Mouse (Mus musculus) liver, adult 2 months (tissue): ENCODE results near the gene Ptpn11. TPM values are rescaled to one million over a fixed set of nuclear protein-coding genes. Genes with fewer than 3 reads are reported as not detected.

Experiments
- DNase-seq: peaks from one replicate; pipeline ENCODE4 v3.0.0-alpha.2; 2011; ENCODE audit warnings: low read depth, low spot score; ENCODE audit errors: extremely low read depth
- H3K27ac ChIP-seq: fragments of 200-500 bp; replicated peaks from 2 replicates; pipeline ENCODE4 v1.5.1; 2012; ENCODE audit warnings: low read depth, mild to moderate bottlenecking, control low read depth, inconsistent platforms, low read length; ENCODE audit not compliant: insufficient read depth
- H3K27me3 ChIP-seq: fragments of 200-500 bp; 2 replicates; pipeline ENCODE4 v1.6.1; 2012; ENCODE audit warnings: mild to moderate bottlenecking, moderate library complexity, low read length, inconsistent platforms; ENCODE audit not compliant: control insufficient read depth, insufficient read depth
- H3K36me3 ChIP-seq: fragments of 200-500 bp; 2 replicates; pipeline ENCODE4 v1.6.1; 2012; ENCODE audit warnings: low read length, inconsistent platforms; ENCODE audit not compliant: control insufficient read depth, insufficient read depth
- H3K4me1 ChIP-seq: fragments of 200-500 bp; 2 replicates; pipeline ENCODE4 v1.6.1; 2011; ENCODE audit warnings: low read length; ENCODE audit not compliant: control insufficient read depth, insufficient read depth
- H3K4me3 ChIP-seq: fragments of 200-500 bp; 2 replicates; pipeline ENCODE4 v1.5.1; 2011; ENCODE audit warnings: low read depth, mild to moderate bottlenecking, control low read depth, low read length, moderate library complexity; ENCODE audit not compliant: insufficient read depth
- H3K79me2 ChIP-seq: fragments of 200-500 bp; 2 replicates; pipeline ENCODE4 v1.6.1; 2012; ENCODE audit warnings: inconsistent platforms, mild to moderate bottlenecking, low read length, moderate library complexity; ENCODE audit not compliant: control insufficient read depth, insufficient read depth
- H3K9ac ChIP-seq: fragments of 200-500 bp; 2 replicates; pipeline ENCODE4 v1.6.1; 2012; ENCODE audit warnings: low read depth, mild to moderate bottlenecking, control low read depth, inconsistent platforms, low read length
- CTCF ChIP-seq: fragments of 200-500 bp; IDR thresholded peaks from 2 replicates; pipeline ENCODE4 v1.5.1; 2011; ENCODE audit warnings: low read depth, low read length, control low read depth
- POLR2A ChIP-seq: fragments of 200-500 bp; IDR thresholded peaks from 2 replicates; pipeline ENCODE4 v1.6.1; 2011; ENCODE audit warnings: low read length, control low read depth; ENCODE audit not compliant: insufficient read depth; ENCODE audit errors: extremely low read depth
- WGBS: fragments of 180-500 bp; shearing (Covaris S2); methylation state at CpG from one replicate; pipeline ENCODE4 v1.1.7; 2018; 5-methylcytosine and 5-hydroxymethylcytosine counted together
- polyA plus RNA-seq: library from polyadenylated mRNA; depleted of rRNA; stranded (reverse); fragments of >200 nt; gene quantifications from 2 replicates; pipeline ENCODE4 v1.2.3, GENCODE M21; 2012
- total RNA-seq: library from RNA; depleted of rRNA; stranded (reverse); fragments of >200 nt; gene quantifications from 2 replicates; pipeline ENCODE4 v1.2.3, GENCODE M21; 2014

Ptpn11 gene
- total and polyA plus RNA-seq, 2 experiments: 15.6 to 23.1 TPM

GRCm38 (mm10) chr5:121142431-121143119 lies 48.6 kb downstream of the Ptpn11 start:
- 91% methylated on average over 14 of the region's 14 CpGs for WGBS

GRCm38 (mm10) chr5:121140276-121140675 lies 50.9 kb downstream of the Ptpn11 start:
- TF ChIP-seq CTCF (no peak), POLR2A (no peak)
- no peaks in the 10 kb centered on the region for H3K27me3 ChIP-seq
- H3K4me3 ChIP-seq: no peak overlapping the region
- H3K4me1 ChIP-seq: no peaks in the 10 kb centered on the region
- no peak overlapping the region for H3K27ac ChIP-seq
- H3K9ac ChIP-seq: no peak overlapping the region
- peaks cover 27% of the 10 kb centered on the region for H3K36me3 ChIP-seq
- H3K79me2 ChIP-seq: no peaks in the 10 kb centered on the region
- WGBS: 76% methylated on average over 7 of the region's 7 CpGs
- no peak for DNase-seq

More at GRCm38 (mm10) chr5:121142431-121143119, 48.6 kb downstream of the Ptpn11 start:
- H3K4me1 ChIP-seq: no peaks in the 10 kb centered on the region
- no peak for TF ChIP-seq CTCF
- no peak overlapping the region for H3K27ac ChIP-seq
- H3K36me3 ChIP-seq: peaks cover 18% of the 10 kb centered on the region
- no peaks in the 10 kb centered on the region for H3K27me3 ChIP-seq
- no peak overlapping the region for H3K4me3 ChIP-seq
- no peak overlapping the region for H3K9ac ChIP-seq
- no peaks in the 10 kb centered on the region for H3K79me2 ChIP-seq
- no peak for DNase-seq

GRCm38 (mm10) chr5:121137125-121137524 lies 54.1 kb downstream of the Ptpn11 start:
- no peak for DNase-seq
- Histone ChIP-seq H3K27ac (no peak overlapping the region), H3K27me3 (no peaks in the 10 kb centered on the region), H3K4me3 (no peak overlapping the region), H3K79me2 (no peaks in the 10 kb centered on the region), H3K36me3 (peaks cover 23% of the 10 kb centered on the region), H3K9ac (no peak overlapping the region), H3K4me1 (no peaks in the 10 kb centered on the region)
- WGBS: 96% methylated on average over 8 of the region's 8 CpGs
- no peak for TF ChIP-seq POLR2A
- TF ChIP-seq CTCF: no peak

GRCm38 (mm10) chr5:121131801-121132200 lies 59.4 kb downstream of the Ptpn11 start:
- H3K27me3 ChIP-seq: no peaks in the 10 kb centered on the region
- no peak for DNase-seq
- no peak overlapping the region for H3K9ac ChIP-seq
- H3K36me3 ChIP-seq: peaks cover 13% of the 10 kb centered on the region
- no peaks in the 10 kb centered on the region for H3K4me1 ChIP-seq
- TF ChIP-seq POLR2A: no peak
- no peak for TF ChIP-seq CTCF
- H3K79me2 ChIP-seq: no peaks in the 10 kb centered on the region
- no peak overlapping the region for H3K4me3 ChIP-seq
- H3K27ac ChIP-seq: no peak overlapping the region
- WGBS: 90% methylated on average over 3 of the region's 3 CpGs

GRCm38 (mm10) chr5:121129254-121129653 lies 61.9 kb downstream of the Ptpn11 start:
- no peaks in the 10 kb centered on the region for H3K4me1 ChIP-seq
- H3K27ac ChIP-seq: no peak overlapping the region
- peaks cover 7% of the 10 kb centered on the region; the same call in 1 of the 2 replicates for H3K36me3 ChIP-seq
- WGBS: 98% methylated on average over 5 of the region's 5 CpGs
- H3K9ac ChIP-seq: no peak overlapping the region
- H3K27me3 ChIP-seq: no peaks in the 10 kb centered on the region
- no peak for DNase-seq
- TF ChIP-seq POLR2A (no peak), CTCF (no peak)
- H3K4me3 ChIP-seq: no peak overlapping the region
- H3K79me2 ChIP-seq: no peaks in the 10 kb centered on the region

- Histone ChIP-seq H3K79me2 (no peaks in the 10 kb centered on the region), H3K4me3 (no peak overlapping the region), H3K4me1 (no peaks in the 10 kb centered on the region), H3K27ac (no peak overlapping the region), H3K9ac (no peak overlapping the region), H3K36me3 (no peaks in the 10 kb centered on the region), H3K27me3 (no peaks in the 10 kb centered on the region)
- TF ChIP-seq POLR2A: no peak
- peak; percentile 44 for TF ChIP-seq CTCF
- DNase-seq: no peak
- WGBS: 84% methylated on average over 2 of the region's 2 CpGs
These were observed 65.1 kb downstream of the Ptpn11 start for GRCm38 (mm10) chr5:121126051-121126450.
